Mouse (Mus musculus): ENCODE results near the gene Olfr291.
A peak's percentile ranks its signal among the peaks of the same experiment; 100 is the strongest.

Gene Olfr291

GRCm38 (mm10) chr7:84853253-84853652 lies at the start of gene Olfr291:
Olfr291 (plus strand) TSS chr7:84853553.
- no peak for DNase-seq (ENCODE audit: low spot score)

GRCm38 (mm10) chr7:84805224-84805623 lies 48.1 kb upstream of the Olfr291 start:
- DNase-seq (ENCODE audit: low spot score): peak; percentile 47

GRCm38 (mm10) chr7:84806159-84806558 lies 47.2 kb upstream of the Olfr291 start:
- no peak for DNase-seq (ENCODE audit: low spot score)

- DNase-seq (ENCODE audit: low spot score): peak; percentile 18
Measured at GRCm38 (mm10) chr7:84884530-84884929, 31.2 kb downstream of the Olfr291 start.
